Mouse (Mus musculus): ENCODE measurements at regions not wholly inside any gene's neighbourhood (a gene's known extent, or its start where the extent isn't known, plus 50 kb on each side); places are given as distances from the start of the nearest gene placed in this dataset.
A peak's percentile ranks its signal among the peaks of the same experiment; 100 is the strongest.

DNA sequence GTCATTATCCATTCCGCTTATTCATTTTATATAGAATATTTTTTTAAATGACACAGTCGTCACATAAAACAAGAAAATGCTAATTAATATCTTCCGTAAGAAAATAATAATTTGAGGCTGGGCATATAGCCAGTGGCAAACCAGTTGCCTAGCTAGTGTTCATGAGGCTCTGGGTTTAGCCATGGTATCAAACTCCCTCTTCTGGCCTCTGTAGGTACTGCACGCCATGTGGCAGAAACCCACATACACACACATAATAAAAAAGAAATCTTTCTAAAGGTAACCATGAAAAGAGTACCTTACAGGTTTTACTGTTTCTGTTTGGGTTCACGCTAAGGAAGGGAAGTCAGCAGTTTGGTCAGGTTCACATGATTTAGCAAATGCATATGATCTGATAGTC, 159.2 kb upstream of the Akirin2 start:
- TF ChIP-seq CTCF (IDR thresholded peaks at IDR 0.05) (peak; percentile 18; the same call in 1 of the 2 replicates), EP300 (IDR thresholded peaks at IDR 0.05; ENCODE audit: insufficient read depth, low read depth, low read length) (no peak)

Data from heart, adult 2 months (tissue).